Comparison of ENCODE assay signal across 24 mouse cellular contexts in genomic region chrY:1178476-1178875, GRCm38 (mm10).
"Had no signal": no experiment of that assay in that cellular context is flagged by ENCODE, and none has a peak within 500 bp of the region (broad histone marks: within the 10 kb centered on the region; RNA-seq: fewer than 3 reads in every experiment).

No protein-coding gene starts in this region.

- DNase-seq: forebrain, postnatal 0 days; gastrocnemius, adult 2 months; gastrocnemius, postnatal 10 days; gastrocnemius, postnatal 25 days; heart, adult 18-20 months; heart, postnatal 10 days; kidney, adult 8-10 months; kidney, postnatal 10 days; kidney, postnatal 25 days; kidney, postnatal 4 days; layer of hippocampus, adult 9-11 months; layer of hippocampus, postnatal 36 days; left cerebral cortex, postnatal 4 days; liver, embryonic 13.5 days; lung, adult 18-20 months had no signal

- H3K27ac ChIP-seq: gastrocnemius, adult 2 months; heart, embryonic 10.5 days; hindbrain, embryonic 13.5 days; hindbrain, embryonic 15.5 days; hindbrain, postnatal 0 days; limb, embryonic 13.5 days; limb, embryonic 15.5 days; liver, embryonic 13.5 days; liver, embryonic 15.5 days had no signal

- H3K4me2 ChIP-seq: heart, embryonic 12.5 days; hindbrain, embryonic 13.5 days; hindbrain, embryonic 15.5 days; limb, embryonic 13.5 days; limb, embryonic 15.5 days; liver, embryonic 11.5 days; liver, embryonic 13.5 days; liver, embryonic 15.5 days had no signal

- ATAC-seq: forebrain, postnatal 0 days; hindbrain, postnatal 0 days had no signal

- H3K36me3 ChIP-seq: heart, embryonic 10.5 days; heart, embryonic 12.5 days; hindbrain, embryonic 13.5 days; hindbrain, embryonic 15.5 days; limb, embryonic 13.5 days; limb, embryonic 15.5 days; liver, embryonic 13.5 days; liver, embryonic 15.5 days had no signal

- H3K4me1 ChIP-seq: heart, embryonic 10.5 days; heart, embryonic 12.5 days; hindbrain, embryonic 13.5 days; hindbrain, embryonic 15.5 days; limb, embryonic 13.5 days; limb, embryonic 15.5 days; liver, embryonic 13.5 days; liver, embryonic 15.5 days had no signal

- H3K9me3 ChIP-seq: heart, embryonic 10.5 days; heart, embryonic 12.5 days; hindbrain, embryonic 13.5 days; hindbrain, embryonic 15.5 days; limb, embryonic 13.5 days; limb, embryonic 15.5 days; liver, embryonic 13.5 days; liver, embryonic 15.5 days had no signal

- H3K27me3 ChIP-seq: heart, embryonic 12.5 days; hindbrain, embryonic 13.5 days; hindbrain, embryonic 15.5 days; limb, embryonic 13.5 days; limb, embryonic 15.5 days; liver, embryonic 13.5 days; liver, embryonic 15.5 days had no signal

- H3K9ac ChIP-seq: forebrain, postnatal 0 days; heart, embryonic 12.5 days; hindbrain, embryonic 13.5 days; hindbrain, embryonic 15.5 days; limb, embryonic 13.5 days; limb, embryonic 15.5 days; liver, embryonic 13.5 days; liver, embryonic 15.5 days had no signal

- H3K4me3 ChIP-seq: gastrocnemius, adult 2 months; heart, embryonic 10.5 days; heart, embryonic 12.5 days; hindbrain, embryonic 13.5 days; hindbrain, embryonic 15.5 days; limb, embryonic 13.5 days; limb, embryonic 15.5 days; liver, embryonic 13.5 days; liver, embryonic 15.5 days had no signal
